Mouse (Mus musculus) gastrocnemius, adult 18-20 months (tissue): Measurements from ENCODE around the gene Erc2. TPM values are rescaled to one million over a fixed set of nuclear protein-coding genes. Genes with fewer than 3 reads are reported as not detected.
A peak's percentile ranks its signal among the peaks of the same experiment; 100 is the strongest.

ENCODE experiments used
- DNase-seq: peaks from one replicate; pipeline ENCODE4 v3.0.0; 2021; ENCODE audit warnings: low spot score
- total RNA-seq, 2 experiments: library from RNA; stranded (reverse); gene quantifications; 2 replicates each; pipeline ENCODE4 v1.2.3; 2021

Erc2 gene
- total RNA-seq, 2 experiments from 2014 or later: 0.11 to 0.83 TPM

GRCm38 (mm10) chr14:28434996-28435395 lies 812.8 kb downstream of the Erc2 start:
- no peak for DNase-seq

- no peak for DNase-seq
Observed at GRCm38 (mm10) chr14:28439171-28439570, 816.9 kb downstream of the Erc2 start.

- no peak for DNase-seq
Observed at GRCm38 (mm10) chr14:28441240-28441967, 819.2 kb downstream of the Erc2 start.

GRCm38 (mm10) chr14:28443254-28443944 lies 821.2 kb downstream of the Erc2 start:
- no peak for DNase-seq

GRCm38 (mm10) chr14:28445737-28446136 lies 823.5 kb downstream of the Erc2 start:
- no peak for DNase-seq

- no peak for DNase-seq
Observed at GRCm38 (mm10) chr14:28451771-28452170, 829.5 kb downstream of the Erc2 start.

GRCm38 (mm10) chr14:28456372-28457076 lies 834.3 kb downstream of the Erc2 start:
- no peak for DNase-seq

- no peak for DNase-seq
Observed at GRCm38 (mm10) chr14:28457428-28457827, 835.2 kb downstream of the Erc2 start.

GRCm38 (mm10) chr14:28467956-28468355 lies 845.7 kb downstream of the Erc2 start:
- DNase-seq: no peak

GRCm38 (mm10) chr14:28469696-28470095 lies 847.5 kb downstream of the Erc2 start:
- no peak for DNase-seq

GRCm38 (mm10) chr14:28470212-28470611 lies 848.0 kb downstream of the Erc2 start:
- no peak for DNase-seq

- DNase-seq: no peak
Observed at GRCm38 (mm10) chr14:28475012-28475411, 852.8 kb downstream of the Erc2 start.

- no peak for DNase-seq
Observed at GRCm38 (mm10) chr14:28475421-28475820, 853.2 kb downstream of the Erc2 start.

GRCm38 (mm10) chr14:28476746-28477145 lies 854.5 kb downstream of the Erc2 start:
- DNase-seq: no peak

- no peak for DNase-seq
Observed at GRCm38 (mm10) chr14:28480866-28481265, 858.6 kb downstream of the Erc2 start.

- no peak for DNase-seq
Observed at GRCm38 (mm10) chr14:28493806-28494205, 871.6 kb downstream of the Erc2 start.

GRCm38 (mm10) chr14:28494273-28494672 lies 872.0 kb downstream of the Erc2 start:
- DNase-seq: no peak

GRCm38 (mm10) chr14:28501216-28501878 lies 879.1 kb downstream of the Erc2 start:
- DNase-seq: no peak

GRCm38 (mm10) chr14:28503276-28503675 lies 881.0 kb downstream of the Erc2 start:
- no peak for DNase-seq

- DNase-seq: peak; percentile 25
Observed at GRCm38 (mm10) chr14:28504101-28505050, 882.1 kb downstream of the Erc2 start, which contains the start of gene Wnt5a. Gene Wnt5a, plus strand, starts transcription at chr14:28504750.
